Mouse (Mus musculus): ENCODE measurements around the gene Prrg2. TPM values are rescaled to one million over a fixed set of nuclear protein-coding genes. Genes with fewer than 3 reads are reported as not detected.

Prrg2 gene
- total RNA-seq, 2 experiments from 2014 or later, result 17.9 to 18.6 TPM

DNA sequence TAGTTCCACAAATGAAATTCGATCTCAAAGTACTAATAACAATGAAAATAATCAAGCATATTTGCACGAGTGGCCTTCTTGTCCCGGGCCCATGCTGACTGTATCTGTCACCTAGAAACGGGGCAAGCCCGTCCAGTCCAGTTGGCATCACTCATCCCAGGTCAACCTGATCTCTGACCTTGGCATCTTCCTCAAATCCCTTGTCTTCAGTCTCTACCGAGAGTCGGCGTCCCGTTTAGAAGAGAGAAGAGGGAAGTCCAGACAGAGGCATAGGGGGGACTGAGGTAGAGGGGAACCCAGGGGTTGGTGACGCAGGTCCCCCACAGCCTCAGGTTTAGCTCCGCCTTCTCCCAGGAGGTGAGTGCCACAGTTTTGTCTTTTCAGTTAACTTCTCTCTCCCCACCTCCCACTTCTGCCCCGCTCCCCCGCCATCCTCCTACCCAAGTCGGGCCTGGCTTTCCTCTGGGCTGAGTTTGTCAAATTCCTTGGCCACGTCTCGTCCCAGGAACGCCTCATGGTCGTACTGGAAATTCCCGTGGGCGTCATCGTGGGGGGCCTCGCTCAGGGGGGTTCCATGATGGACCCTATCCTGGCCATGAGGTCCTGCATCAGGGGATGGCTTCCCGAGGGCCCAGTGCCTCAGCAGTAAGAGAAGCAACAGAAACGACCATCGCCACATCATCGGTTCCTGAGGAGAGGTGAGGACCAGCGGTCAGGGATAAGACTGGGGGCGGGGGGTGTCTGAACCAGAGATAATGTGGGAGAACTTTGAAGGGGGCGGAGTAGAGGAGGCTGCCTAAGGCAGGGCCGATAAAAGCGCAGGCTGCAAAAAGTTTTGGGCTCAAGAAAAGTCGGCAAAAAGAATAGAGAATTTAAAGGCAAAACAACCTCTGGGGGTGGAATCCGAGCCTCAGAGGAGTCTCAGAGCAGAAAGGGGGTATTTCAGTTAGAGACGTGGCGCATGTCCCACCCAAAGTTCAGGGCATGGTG lies 28.8 kb upstream of the Prrg2 start:
- no peak for DNase-seq (ENCODE audit: low spot score in 2 of 2)

- no peak for DNase-seq (ENCODE audit: low spot score in 2 of 2)
Observed at GRCm38 (mm10) chr7:45090251-45090977, 27.9 kb upstream of the Prrg2 start.

GRCm38 (mm10) chr7:45088597-45088996 lies 26.1 kb upstream of the Prrg2 start:
- no peak for DNase-seq (ENCODE audit: low spot score in 2 of 2)

- no peak for DNase-seq (ENCODE audit: low spot score in 2 of 2)
Observed at GRCm38 (mm10) chr7:45086084-45086483, 23.6 kb upstream of the Prrg2 start.

DNA sequence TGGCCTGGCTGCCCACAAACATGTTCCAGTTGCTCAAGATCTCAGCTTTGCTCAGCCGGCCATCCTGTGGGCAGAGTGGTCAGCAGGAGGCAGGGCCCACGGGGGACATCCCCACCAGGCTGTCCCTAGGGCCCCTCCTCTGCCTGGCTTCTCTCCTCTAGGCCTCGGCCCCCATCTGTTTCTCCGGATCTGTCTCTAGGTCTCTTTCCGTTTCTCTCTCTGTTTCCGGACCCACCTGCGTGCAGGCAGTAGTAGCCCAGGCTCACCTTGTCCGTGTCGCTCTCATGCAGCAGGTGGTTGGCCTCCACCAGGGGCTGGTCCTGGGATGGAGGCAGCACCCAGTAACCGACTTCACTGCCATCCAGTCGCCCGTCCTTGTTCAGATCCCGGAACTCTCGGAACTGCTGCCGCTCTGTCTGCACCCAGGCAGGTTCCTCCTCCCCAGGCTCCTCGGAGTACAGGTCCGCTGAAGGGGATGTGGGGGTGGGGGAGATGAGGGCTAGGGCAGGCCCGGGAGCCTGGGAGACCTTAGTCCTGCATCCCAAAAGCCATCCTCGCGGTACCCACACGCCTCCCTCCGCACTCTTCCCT lies 20.9 kb upstream of the Prrg2 start:
- DNase-seq (ENCODE audit: low spot score in 2 of 2), result no peak

DNA sequence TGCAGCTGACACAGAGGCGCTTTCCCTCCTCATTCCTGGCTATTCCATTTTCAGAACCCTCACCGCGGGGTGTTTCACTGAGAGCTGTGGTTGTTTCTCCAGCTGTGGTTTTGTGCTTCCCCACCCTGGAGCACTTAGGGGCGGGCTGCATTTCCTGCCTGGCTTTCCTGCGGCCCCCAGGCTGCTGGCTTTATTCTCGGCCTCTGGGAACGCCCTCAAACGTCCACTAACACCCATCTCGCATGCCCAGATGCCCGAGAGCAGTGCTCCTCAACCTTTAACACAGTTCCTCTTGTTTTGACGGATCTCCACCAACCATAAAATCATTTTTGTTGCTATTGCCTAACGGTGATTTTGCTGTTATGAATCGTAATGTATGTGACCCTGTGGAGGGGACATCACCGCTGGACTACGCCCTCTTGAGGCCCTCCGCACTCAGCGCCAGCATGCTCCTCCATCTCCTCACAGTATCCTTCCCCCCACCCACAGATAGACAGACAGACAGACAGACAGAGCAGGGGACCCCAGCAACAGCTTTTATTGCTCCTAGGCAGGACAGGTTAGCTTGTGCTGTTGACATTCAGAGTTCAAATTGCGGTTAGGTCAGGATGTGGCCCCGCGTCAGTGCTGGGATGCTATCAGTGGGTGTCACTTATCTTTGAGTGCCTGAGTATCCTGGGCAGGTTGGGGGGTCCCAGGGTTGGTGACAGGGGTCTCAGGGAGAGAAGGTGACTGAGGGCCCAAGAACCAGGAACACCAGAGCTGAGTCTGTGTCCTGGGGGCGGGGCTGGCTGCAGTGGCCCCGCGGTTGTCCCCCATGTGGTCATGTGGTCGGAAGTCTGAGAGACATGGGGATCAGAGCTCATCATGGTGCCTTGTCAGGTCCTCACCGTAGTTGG lies 20.2 kb upstream of the Prrg2 start:
- DNase-seq (ENCODE audit: low spot score in 2 of 2), result no peak

- DNase-seq (ENCODE audit: low spot score in 2 of 2), result no peak
Observed at GRCm38 (mm10) chr7:45081016-45081415, 18.5 kb upstream of the Prrg2 start.

GRCm38 (mm10) chr7:45079856-45080255 lies 17.4 kb upstream of the Prrg2 start:
- peak; percentile 85 to 86 for DNase-seq (ENCODE audit: low spot score in 2 of 2)

DNA sequence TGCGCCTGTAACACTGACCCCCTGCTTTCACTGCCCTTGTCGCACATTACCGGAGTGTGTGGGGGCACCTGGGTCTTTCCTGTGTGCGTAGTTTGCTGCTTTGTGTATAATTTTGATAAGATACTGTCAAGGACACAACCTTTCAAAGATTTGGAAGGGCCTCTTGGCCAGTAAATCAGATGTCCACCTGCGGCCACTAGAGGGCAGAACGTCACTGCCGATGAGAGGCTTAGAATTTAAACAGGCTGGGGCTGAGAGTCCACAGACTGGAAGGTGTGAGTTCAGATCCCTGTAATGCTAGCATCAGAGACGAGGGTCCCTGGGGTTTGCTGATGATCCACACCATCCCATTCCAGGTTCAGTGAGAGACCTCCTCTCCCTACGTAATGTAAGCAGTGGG lies 16.0 kb upstream of the Prrg2 start:
- peak in 1 of 2 experiments; percentile 65 for DNase-seq (ENCODE audit: low spot score in 2 of 2)

- no peak for DNase-seq (ENCODE audit: low spot score in 2 of 2)
Observed at GRCm38 (mm10) chr7:45077829-45078228, 15.4 kb upstream of the Prrg2 start.

GRCm38 (mm10) chr7:45077322-45077721 lies 14.8 kb upstream of the Prrg2 start:
- DNase-seq (ENCODE audit: low spot score in 2 of 2), result no peak

DNA sequence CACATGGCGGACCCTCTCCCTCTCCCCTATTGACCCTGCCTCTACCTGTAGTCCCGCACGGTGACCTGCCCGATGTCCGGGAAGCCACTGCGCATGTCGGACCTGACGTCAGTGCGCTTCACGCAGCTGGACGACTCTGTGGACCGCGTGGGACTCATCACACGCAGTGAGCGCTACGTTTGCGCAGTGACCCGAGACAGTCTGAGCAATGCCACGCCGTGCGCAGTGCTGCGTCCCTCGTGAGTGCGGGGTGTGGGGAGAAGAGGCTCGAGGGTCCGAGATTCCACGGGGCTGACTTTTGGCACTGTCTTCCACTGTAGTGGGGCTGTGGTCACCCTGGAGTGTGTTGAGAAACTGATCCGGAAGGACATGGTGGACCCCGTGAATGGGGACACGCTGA lies 14.0 kb upstream of the Prrg2 start:
- DNase-seq (ENCODE audit: low spot score in 2 of 2), result no peak

DNA sequence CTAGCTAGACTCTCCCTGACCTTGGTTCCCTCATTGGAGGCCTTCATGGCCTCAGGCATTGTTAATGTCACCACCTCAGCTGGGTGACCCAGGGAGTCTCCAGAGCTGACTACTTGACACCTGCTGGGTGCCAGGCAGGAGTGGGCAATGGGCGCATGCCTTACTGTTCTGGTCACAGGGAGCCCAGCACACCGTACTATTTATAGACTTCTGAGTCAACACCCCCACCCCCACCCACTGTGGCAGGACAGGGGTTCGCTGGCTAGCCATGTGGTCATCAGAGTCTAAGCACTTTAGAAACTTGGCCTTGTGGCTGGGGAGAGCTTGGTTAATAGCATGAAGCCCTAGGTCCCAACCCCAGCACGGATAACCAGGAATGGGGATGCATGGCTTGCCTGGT lies 12.9 kb upstream of the Prrg2 start:
- no peak for DNase-seq (ENCODE audit: low spot score in 2 of 2)

GRCm38 (mm10) chr7:45073949-45074348 lies 11.5 kb upstream of the Prrg2 start:
- no peak for DNase-seq (ENCODE audit: low spot score in 2 of 2)

DNA sequence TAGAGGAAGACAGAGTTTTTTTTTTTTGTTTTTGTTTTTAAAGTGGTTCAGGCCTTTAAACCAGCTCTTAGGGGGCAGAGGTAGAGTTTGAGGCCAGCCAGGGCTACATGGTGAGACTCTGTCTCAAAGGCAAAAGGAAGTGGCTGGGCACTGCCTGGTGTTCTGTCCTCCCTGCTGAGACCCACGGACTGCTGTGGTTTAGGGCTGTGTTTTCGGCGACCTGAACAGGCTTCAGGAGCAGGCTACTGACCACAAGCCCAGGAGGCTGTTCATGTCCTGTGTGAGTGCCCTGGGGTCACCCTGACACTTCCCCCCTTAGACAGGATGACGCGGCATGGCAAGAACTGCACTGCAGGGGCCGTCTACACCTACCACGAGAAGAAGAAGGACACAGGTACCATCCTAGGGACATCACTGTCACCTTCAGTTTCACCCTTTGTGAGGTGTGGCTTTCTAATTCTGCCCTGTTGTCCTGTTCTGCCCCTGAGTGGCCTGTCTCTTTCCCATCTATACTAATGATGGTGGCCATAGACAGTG lies 10.8 kb upstream of the Prrg2 start:
- no peak for DNase-seq (ENCODE audit: low spot score in 2 of 2)

- no peak for DNase-seq (ENCODE audit: low spot score in 2 of 2)
Observed at GRCm38 (mm10) chr7:45072230-45072629, 9.8 kb upstream of the Prrg2 start.

DNA sequence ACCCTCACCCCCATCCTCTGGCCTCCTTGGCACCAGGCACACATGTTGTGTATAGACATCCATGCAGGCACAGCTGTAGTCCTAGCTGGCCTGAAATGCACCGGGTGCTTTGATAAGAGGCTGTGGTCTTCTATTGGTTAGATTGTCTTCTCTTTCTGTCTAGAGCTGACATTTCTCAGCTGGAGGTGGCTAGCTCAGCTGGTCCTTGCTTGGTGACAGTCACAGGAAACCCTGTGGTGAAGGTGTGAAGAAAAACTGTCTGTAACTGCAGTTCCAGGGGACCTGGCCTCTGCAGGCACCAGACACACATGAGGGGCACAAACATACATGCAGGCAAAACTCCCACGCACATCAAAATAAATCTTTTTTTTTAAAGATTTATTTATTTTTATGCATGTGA lies 7.2 kb upstream of the Prrg2 start:
- no peak for DNase-seq (ENCODE audit: low spot score in 2 of 2)

DNA sequence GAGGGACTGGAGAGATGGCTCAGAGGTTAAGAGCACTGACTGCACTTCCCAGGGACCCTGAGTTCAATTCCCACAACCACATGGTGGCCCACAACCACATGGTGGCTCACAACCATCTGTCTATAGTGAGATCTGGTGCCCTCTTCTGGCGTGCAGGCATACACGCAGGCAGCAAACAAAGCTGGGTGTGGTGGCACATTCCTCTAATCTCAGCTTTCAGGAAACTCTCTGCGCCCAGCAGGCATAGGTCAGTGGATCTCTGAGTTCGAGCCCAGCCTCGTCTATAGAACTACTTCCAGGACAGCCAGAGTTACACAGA lies 5.5 kb upstream of the Prrg2 start:
- DNase-seq (ENCODE audit: low spot score in 2 of 2), result no peak

DNA sequence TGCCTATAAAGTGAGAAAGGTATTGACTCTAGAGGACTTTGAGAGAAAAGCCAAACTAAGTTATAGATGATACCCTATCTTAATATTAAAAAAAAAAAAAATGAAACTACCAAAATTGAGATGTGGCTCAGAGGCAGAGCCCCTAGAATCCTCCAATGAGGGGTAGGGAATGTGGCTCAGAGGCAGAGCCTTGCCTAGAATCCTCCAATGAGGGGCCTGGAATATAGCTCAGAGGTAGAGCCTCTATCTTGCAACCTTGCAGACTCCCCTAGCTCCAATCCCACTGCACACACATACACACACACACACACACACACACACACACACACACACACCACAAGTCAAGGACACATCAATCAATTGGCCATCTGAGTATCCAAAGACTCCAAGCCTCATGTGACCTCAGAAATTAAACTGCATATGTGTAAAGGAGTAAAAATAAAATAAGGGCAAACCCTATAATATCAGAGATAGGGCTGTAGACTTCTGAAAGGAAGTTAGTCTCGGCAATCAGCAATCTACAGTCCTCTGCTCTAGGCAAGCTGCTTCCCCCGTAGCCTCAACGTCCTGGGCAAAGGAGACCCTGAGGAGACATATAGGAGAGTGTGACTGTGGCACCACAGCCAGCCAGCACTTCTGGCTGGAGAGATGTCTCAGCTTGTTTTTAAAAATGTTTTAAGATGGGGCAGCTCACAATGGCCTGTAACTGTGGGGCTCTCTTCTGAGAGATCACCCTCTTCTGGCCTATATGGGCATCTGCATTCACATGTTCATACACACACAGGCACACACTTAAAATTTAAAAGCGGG lies 4.9 kb upstream of the Prrg2 start:
- DNase-seq (ENCODE audit: low spot score in 2 of 2), result no peak

DNA sequence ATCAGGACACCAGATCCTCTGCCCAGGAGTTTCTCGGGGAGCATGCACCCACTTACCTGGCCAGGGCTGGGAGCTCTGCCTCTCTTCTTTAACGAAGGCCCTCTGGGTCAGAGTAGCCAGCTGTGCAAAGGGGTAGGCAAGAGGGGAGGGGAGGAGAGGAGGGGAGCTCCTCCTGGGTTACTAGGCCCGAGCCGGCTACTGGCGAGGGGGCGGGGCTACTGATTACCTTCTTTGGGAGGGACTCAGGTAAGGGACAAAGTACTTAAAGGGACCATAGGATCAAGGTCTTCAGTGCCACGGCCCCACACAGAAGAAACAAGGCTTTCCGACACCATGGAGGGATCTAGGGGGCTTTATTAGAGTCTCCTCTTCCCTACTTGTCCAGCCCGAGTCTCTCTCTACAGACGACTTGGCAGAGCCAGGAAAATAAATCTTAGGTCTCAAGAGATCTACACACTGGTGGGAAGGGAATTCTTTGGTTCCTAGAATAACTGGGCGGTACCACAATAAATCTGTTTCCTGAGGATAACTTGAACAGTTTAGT lies 873 bp downstream of the Prrg2 start:
- DNase-seq (ENCODE audit: low spot score in 2 of 2), result no peak
